Mouse (Mus musculus) hindbrain, postnatal 0 days (tissue): ENCODE data around the gene Pdzrn4. TPM values are rescaled to one million over a fixed set of nuclear protein-coding genes. Genes with fewer than 3 reads are reported as not detected.

Experiments
- ATAC-seq: fragments of 200-750 bp; cut with Nextera tagmentation; 2 replicates; pipeline ENCODE4 v1.8.0; 2017; ENCODE audit warnings: mild to moderate bottlenecking, moderate TSS enrichment, moderate library complexity
- DNase-seq: peaks from one replicate; pipeline ENCODE4 v3.0.0-alpha.2; 2015; ENCODE audit warnings: low spot score
- H3K27ac ChIP-seq: fragments of 300-500 bp; sonication (generic); 2 replicates; pipeline ENCODE4 v1.5.1; 2014; ENCODE audit warnings: mild to moderate bottlenecking
- H3K27me3 ChIP-seq: fragments of 300-500 bp; sonication (generic); 2 replicates; pipeline ENCODE4 v1.6.1; 2014; ENCODE audit warnings: low read length, mixed read lengths; ENCODE audit not compliant: insufficient read depth
- H3K36me3 ChIP-seq: fragments of 300-500 bp; sonication (generic); 2 replicates; pipeline ENCODE4 v1.6.1; 2014; ENCODE audit warnings: low read length, mixed read lengths; ENCODE audit not compliant: insufficient read depth
- H3K4me1 ChIP-seq: fragments of 300-500 bp; sonication (generic); 2 replicates; pipeline ENCODE4 v1.6.1; 2014; ENCODE audit warnings: antibody characterized with exemption, low read length, mixed read lengths; ENCODE audit not compliant: insufficient read depth
- H3K4me2 ChIP-seq: fragments of 300-500 bp; sonication (generic); 2 replicates; pipeline ENCODE4 v1.6.1; 2014; ENCODE audit warnings: low read depth, mild to moderate bottlenecking, low read length, moderate library complexity, mixed read lengths
- H3K4me3 ChIP-seq: fragments of 300-500 bp; sonication (generic); 2 replicates; pipeline ENCODE4 v1.5.1; 2014; ENCODE audit warnings: low read length
- H3K9ac ChIP-seq: fragments of 300-500 bp; sonication (generic); replicated peaks from 2 replicates; pipeline ENCODE4 v1.6.1; 2014; ENCODE audit warnings: mild to moderate bottlenecking, low read length, moderate library complexity, mixed read lengths
- H3K9me3 ChIP-seq: fragments of 300-500 bp; sonication (generic); 2 replicates; pipeline ENCODE4 v1.6.1; 2016; ENCODE audit warnings: low read length, mixed read lengths
- CTCF ChIP-seq: IDR thresholded peaks from 2 replicates; pipeline ENCODE4 v1.5.1; 2016; ENCODE audit warnings: antibody characterized with exemption, control low read depth, low read depth
- WGBS: fragments of 180-500 bp; shearing (Covaris S2); extraction: QIAGEN DNeasy Blood & Tissue Kit; methylation state at CpG from one replicate; pipeline ENCODE4 v1.1.7; 2014; 5-methylcytosine and 5-hydroxymethylcytosine counted together
- polyA plus RNA-seq: library from polyadenylated mRNA; unstranded; fragments of >200 nt; fragmentation: Nextera tagmentation; extraction: Ambion mirVana; gene quantifications from 2 replicates; pipeline ENCODE4 v1.2.1, GENCODE M21; 2015
- total RNA-seq: library from RNA; depleted of rRNA; stranded (reverse); fragments of >200 nt; gene quantifications from 2 replicates; pipeline ENCODE4 v1.2.3, GENCODE M21; 2014

Pdzrn4 gene
- total and polyA plus RNA-seq, 2 experiments from 2014 or later = 17.1 to 17.8 TPM

DNA sequence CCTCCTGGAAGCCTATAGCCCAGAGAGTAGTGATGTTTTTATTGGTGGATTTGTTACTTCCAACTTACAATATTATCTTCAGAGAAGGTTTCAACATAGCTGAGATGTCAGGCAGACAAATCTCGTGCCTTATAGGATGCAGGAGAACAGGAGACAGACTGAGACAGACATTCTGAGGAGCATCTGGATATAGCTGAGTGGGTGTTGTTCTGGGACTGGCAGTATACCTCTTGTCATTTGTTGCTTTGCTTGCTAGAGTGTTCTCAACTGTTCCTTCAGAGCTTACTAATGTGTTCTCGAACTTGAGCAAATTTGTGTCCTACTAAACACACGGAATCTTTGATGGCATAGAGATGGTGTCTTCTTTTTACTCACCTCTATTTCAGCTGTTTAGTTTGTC, 94.7 kb downstream of the Pdzrn4 start:
- H3K27me3 ChIP-seq = no peaks in the 10 kb centered on the region
- WGBS = 89% methylated on average over 3 of the region's 3 CpGs
- H3K4me1 ChIP-seq = no peaks in the 10 kb centered on the region
- H3K4me2 ChIP-seq = no peak overlapping the region
- no peak overlapping the region for H3K9ac ChIP-seq
- ATAC-seq = no peak
- no peak for TF ChIP-seq CTCF
- H3K4me3 ChIP-seq = no peak overlapping the region
- no peaks in the 10 kb centered on the region for H3K36me3 ChIP-seq
- no peak for DNase-seq
- no peaks in the 10 kb centered on the region for H3K9me3 ChIP-seq
- H3K27ac ChIP-seq = no peak overlapping the region

DNA sequence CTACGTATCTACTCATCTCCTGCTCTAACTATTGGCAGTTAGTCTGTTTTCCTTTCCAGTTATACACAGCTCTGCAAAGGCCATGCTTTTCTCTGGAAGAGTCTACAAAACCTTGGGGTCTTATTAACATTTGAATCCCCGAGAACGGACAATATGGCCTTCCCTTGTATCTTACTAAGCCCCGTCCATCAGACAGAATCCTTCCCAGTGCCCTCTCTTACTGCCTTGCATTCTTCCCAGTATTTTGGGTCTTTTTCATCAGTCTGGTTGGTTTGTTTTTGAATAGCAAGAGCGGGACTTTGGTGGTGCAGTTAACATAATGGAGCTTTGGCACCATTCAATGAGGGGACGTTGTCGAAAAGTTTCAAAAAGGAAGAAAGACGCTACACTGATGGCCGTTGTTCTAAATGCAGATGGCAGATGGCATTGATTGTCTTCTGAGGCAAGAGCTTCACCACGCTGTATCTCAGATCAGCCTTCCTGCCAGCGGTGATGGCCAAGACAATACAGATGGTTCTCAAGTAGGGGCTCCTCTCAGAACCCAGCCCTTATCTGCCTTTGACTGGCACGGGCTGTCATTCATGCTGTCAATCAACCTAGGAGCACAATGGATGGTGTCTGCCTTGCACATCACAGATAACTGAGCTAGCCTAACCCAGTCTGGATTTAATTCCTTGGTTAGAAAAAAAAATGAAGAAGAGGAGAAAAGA, 98.9 kb downstream of the Pdzrn4 start:
- H3K27me3 ChIP-seq = no peaks in the 10 kb centered on the region
- whole genome bisulfite sequencing = 55% methylated on average over 12 of the region's 12 CpGs
- TF ChIP-seq CTCF = no peak
- H3K4me1 ChIP-seq = no peaks in the 10 kb centered on the region
- H3K27ac ChIP-seq = no peak overlapping the region
- no peaks in the 10 kb centered on the region for H3K36me3 ChIP-seq
- H3K4me3 ChIP-seq = no peak overlapping the region
- no peak overlapping the region for H3K4me2 ChIP-seq
- no peak for ATAC-seq
- H3K9ac ChIP-seq = no peak overlapping the region
- H3K9me3 ChIP-seq = no peaks in the 10 kb centered on the region
- DNase-seq = no peak

DNA sequence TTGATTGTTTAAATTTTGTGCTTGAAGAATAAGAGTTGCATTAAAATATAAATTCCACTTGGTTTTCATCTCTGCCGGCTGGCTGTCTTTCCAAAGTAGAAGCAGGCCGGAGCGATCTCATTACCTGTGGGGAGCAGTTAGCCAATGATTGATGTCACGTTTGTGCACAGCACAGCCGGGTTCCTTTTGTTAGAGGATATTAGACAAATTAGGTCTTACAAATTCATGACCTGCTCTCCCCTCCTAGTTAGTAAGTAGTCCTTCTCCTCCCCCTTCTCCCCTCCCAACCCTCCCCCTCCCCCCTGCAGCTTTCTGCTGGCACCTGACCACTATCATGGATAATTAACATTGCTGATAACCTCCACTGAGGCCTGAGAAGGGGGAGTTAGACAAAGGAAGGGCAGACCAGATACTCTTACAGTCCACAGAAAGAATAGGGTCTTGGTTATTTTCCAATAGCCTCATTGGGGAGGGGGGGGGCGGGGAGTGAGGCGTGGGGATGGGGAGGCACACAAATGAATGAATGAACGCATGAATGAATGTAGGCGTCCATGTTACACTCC, 103.7 kb downstream of the Pdzrn4 start:
- Histone ChIP-seq H3K4me1 (no peaks in the 10 kb centered on the region), H3K9ac (no peak overlapping the region), H3K27me3 (no peaks in the 10 kb centered on the region), H3K36me3 (no peaks in the 10 kb centered on the region), H3K4me3 (no peak overlapping the region), H3K9me3 (no peaks in the 10 kb centered on the region), H3K27ac (no peak overlapping the region), H3K4me2 (no peak overlapping the region)
- DNase-seq (no peak), ATAC-seq (no peak)
- TF ChIP-seq CTCF = no peak
- 34% methylated on average over 9 of the region's 9 CpGs for WGBS

DNA sequence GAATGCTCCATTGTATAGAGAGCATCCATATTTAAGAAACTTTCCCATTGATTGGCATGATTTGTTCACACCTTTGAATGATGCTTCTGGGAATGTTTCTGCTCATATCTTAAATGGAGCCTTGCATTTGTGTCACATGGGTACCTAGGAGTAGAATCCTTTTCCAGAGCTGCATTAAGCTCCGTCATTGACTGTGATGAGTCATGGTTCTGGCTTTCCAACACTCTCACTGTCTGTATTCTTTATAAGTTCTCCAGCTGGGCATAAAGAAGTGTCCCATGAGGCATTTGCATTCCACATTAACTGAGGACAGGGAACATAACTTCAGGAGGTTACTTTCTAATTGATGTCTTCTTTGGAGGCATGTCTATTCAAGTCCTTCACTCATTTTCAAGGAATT, 106.1 kb downstream of the Pdzrn4 start:
- Histone ChIP-seq H3K4me3 (no peak overlapping the region), H3K9ac (no peak overlapping the region), H3K4me1 (no peaks in the 10 kb centered on the region), H3K36me3 (no peaks in the 10 kb centered on the region), H3K4me2 (no peak overlapping the region), H3K27me3 (no peaks in the 10 kb centered on the region), H3K27ac (no peak overlapping the region), H3K9me3 (no peaks in the 10 kb centered on the region)
- 81% methylated on average over 1 of the region's 1 CpGs for WGBS
- ATAC-seq = no peak
- no peak for TF ChIP-seq CTCF
- no peak for DNase-seq

DNA sequence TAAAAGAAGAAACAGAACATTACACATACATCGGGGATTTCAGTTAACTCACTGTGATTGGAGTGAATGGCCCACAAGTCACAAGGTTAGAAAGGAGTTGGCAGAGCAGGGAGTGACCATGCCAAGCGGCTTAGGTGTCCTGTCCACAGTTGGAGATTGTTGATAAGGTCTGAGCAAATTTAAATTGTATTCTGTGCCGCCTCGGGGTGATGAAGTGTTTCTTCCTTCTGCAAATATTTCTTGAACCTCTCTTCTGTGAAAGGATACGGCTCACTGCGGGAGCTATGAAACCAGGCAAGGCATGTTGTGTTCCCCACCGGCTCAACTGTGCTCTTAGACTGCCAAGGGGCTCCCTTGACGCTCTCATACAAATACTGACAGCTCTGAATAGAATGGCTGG, 112.7 kb downstream of the Pdzrn4 start:
- no peak overlapping the region for H3K4me3 ChIP-seq
- no peaks in the 10 kb centered on the region for H3K36me3 ChIP-seq
- H3K9ac ChIP-seq = no peak overlapping the region
- H3K27ac ChIP-seq = no peak overlapping the region
- ATAC-seq = no peak
- no peak for TF ChIP-seq CTCF
- DNase-seq = no peak
- H3K27me3 ChIP-seq = no peaks in the 10 kb centered on the region
- WGBS = 77% methylated on average over 8 of the region's 8 CpGs
- H3K4me1 ChIP-seq = no peaks in the 10 kb centered on the region
- H3K9me3 ChIP-seq = no peaks in the 10 kb centered on the region
- no peak overlapping the region for H3K4me2 ChIP-seq

DNA sequence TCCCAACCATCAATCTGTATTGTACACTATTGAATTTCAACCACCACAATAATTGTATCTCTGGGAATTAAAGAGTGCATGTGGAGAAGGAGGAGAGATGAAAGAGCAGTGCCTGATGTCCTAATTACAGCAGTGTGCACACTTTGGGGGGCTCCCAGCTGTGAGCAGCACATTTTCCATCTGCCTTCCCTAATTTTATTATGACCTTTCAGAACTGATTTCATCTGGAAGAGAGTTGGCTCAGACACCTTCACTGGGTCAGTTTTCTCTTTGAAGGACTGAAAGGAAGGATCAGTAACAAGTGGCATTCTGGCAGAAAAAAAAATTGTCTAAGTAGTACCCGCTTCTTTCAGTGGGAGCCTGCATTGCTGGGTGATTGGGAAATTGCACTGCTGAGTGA, 119.0 kb downstream of the Pdzrn4 start:
- no peak for TF ChIP-seq CTCF
- no peak overlapping the region for H3K4me3 ChIP-seq
- no peaks in the 10 kb centered on the region for H3K36me3 ChIP-seq
- no peak for ATAC-seq
- H3K9ac ChIP-seq = no peak overlapping the region
- DNase-seq = peak; percentile 42
- H3K9me3 ChIP-seq = no peaks in the 10 kb centered on the region
- no peak overlapping the region for H3K27ac ChIP-seq
- no peaks in the 10 kb centered on the region for H3K27me3 ChIP-seq
- H3K4me2 ChIP-seq = no peak overlapping the region
- H3K4me1 ChIP-seq = no peaks in the 10 kb centered on the region
- 44% methylated on average over 1 of the region's 1 CpGs for WGBS

DNA sequence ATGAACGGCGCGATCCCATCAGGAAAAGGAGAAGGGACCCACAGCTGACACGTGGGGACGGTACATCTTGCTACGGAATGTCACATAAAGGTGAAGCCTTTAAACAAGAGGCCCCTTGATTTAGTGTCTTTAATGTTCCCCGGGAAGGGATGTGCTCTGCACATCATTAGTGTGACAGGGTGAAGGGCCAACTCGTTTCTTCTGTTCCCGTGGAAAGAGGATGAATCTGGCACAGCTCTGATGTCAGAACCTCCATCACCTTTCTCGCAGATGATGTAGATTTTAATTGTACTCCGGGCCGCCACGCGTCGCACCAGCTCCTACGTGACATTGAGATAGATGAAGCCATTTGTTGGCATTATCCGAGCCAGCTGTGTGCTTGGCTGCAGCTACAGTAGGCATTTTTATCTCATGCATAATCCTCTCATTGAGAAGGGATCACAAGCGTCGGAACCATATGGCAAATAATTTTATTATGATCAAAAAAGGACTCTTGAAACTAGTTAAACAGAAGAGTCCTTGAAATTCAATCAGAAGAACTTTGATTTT, 124.1 kb downstream of the Pdzrn4 start:
- Histone ChIP-seq H3K4me2 (peak overlapping the region; percentile 42), H3K9me3 (no peaks in the 10 kb centered on the region), H3K4me1 (no peaks in the 10 kb centered on the region), H3K4me3 (no peak overlapping the region), H3K9ac (no peak overlapping the region), H3K27me3 (no peaks in the 10 kb centered on the region), H3K27ac (0 out of 2 replicates have a peak overlapping the region, but pooled peaks have one; percentile 1), H3K36me3 (no peaks in the 10 kb centered on the region)
- DNase-seq (peak; percentile 59), ATAC-seq (no peak)
- TF ChIP-seq CTCF = no peak
- 40% methylated on average over 19 of the region's 19 CpGs for WGBS
